Mouse (Mus musculus) natural killer cell, adult 2 months (primary cell): ENCODE measurements around the gene Ate1.
A peak's percentile ranks its signal among the peaks of the same experiment; 100 is the strongest.
"Not testable (repeated sequence)": the region's sequence is repeated elsewhere in the genome, so short reads cannot be mapped to it uniquely, and the experiment has no call there.

Source experiments
- DNase-seq, 2 experiments: peaks; one replicate each; pipeline ENCODE4 v3.0.0; 2022; ENCODE audit warnings: low spot score in 2 of 2

Gene Ate1

GRCm38 (mm10) chr7:130520049-130520425 is at the start of gene Ate1:
Ate1 (minus strand) TSS chr7:130520369.
- no peak for DNase-seq

- DNase-seq, result no peak
Observed at GRCm38 (mm10) chr7:130568783-130569436, 48.7 kb upstream of the Ate1 start.

- DNase-seq, result no peak
Observed at GRCm38 (mm10) chr7:130564596-130564995, 44.4 kb upstream of the Ate1 start.

- DNase-seq, result no peak
Observed at GRCm38 (mm10) chr7:130563880-130564279, 43.7 kb upstream of the Ate1 start.

- DNase-seq, result no peak
Observed at GRCm38 (mm10) chr7:130563276-130563675, 43.1 kb upstream of the Ate1 start.

GRCm38 (mm10) chr7:130560933-130561332 is 40.8 kb upstream of the Ate1 start:
- DNase-seq, result no peak

GRCm38 (mm10) chr7:130558592-130558991 is 38.4 kb upstream of the Ate1 start:
- DNase-seq, result no peak

GRCm38 (mm10) chr7:130555597-130555996 is 35.4 kb upstream of the Ate1 start:
- DNase-seq, result no peak

- no peak for DNase-seq
Observed at GRCm38 (mm10) chr7:130553321-130553720, 33.2 kb upstream of the Ate1 start.

- DNase-seq, result no peak
Observed at GRCm38 (mm10) chr7:130552780-130553179, 32.6 kb upstream of the Ate1 start.

- DNase-seq, result no peak
Observed at GRCm38 (mm10) chr7:130547635-130548175, 27.5 kb upstream of the Ate1 start.

- peak; percentile 85 to 90 for DNase-seq
Observed at GRCm38 (mm10) chr7:130546791-130547484, 26.8 kb upstream of the Ate1 start.

- no peak for DNase-seq
Observed at GRCm38 (mm10) chr7:130546421-130546790, 26.2 kb upstream of the Ate1 start.

GRCm38 (mm10) chr7:130545893-130546292 is 25.7 kb upstream of the Ate1 start:
- no peak for DNase-seq

- DNase-seq, result no peak
Observed at GRCm38 (mm10) chr7:130545401-130545800, 25.2 kb upstream of the Ate1 start.

- DNase-seq, result no peak
Observed at GRCm38 (mm10) chr7:130543181-130543580, 23.0 kb upstream of the Ate1 start.

GRCm38 (mm10) chr7:130540176-130540575 is 20.0 kb upstream of the Ate1 start:
- DNase-seq, result no peak

- no peak for DNase-seq
Observed at GRCm38 (mm10) chr7:130537068-130537467, 16.9 kb upstream of the Ate1 start.

- DNase-seq, result no peak
Observed at GRCm38 (mm10) chr7:130535174-130535573, 15.0 kb upstream of the Ate1 start.

GRCm38 (mm10) chr7:130533316-130534260 is 13.4 kb upstream of the Ate1 start:
- DNase-seq, result peak; percentile 77 to 86

- DNase-seq, result not testable (repeated sequence)
Observed at GRCm38 (mm10) chr7:130531138-130531537, 11.0 kb upstream of the Ate1 start.

GRCm38 (mm10) chr7:130527306-130527705 is 7.1 kb upstream of the Ate1 start:
- DNase-seq, result no peak
